Mouse (Mus musculus) embryonic fibroblast, embryonic 13.5 days (primary cell): ENCODE measurements around the gene Hoxb1.

Source experiments
- CTCF ChIP-seq: IDR thresholded peaks from 2 replicates; pipeline ENCODE4 v1.5.1; 2011; ENCODE audit warnings: mild to moderate bottlenecking, control low read depth, low read length, moderate library complexity, borderline replicate concordance; ENCODE audit not compliant: insufficient read depth
- POLR2A ChIP-seq: IDR thresholded peaks from 2 replicates; pipeline ENCODE4 v1.6.1; 2011; ENCODE audit warnings: low read depth, mild to moderate bottlenecking, control low read depth, low read length, moderate library complexity

DNA sequence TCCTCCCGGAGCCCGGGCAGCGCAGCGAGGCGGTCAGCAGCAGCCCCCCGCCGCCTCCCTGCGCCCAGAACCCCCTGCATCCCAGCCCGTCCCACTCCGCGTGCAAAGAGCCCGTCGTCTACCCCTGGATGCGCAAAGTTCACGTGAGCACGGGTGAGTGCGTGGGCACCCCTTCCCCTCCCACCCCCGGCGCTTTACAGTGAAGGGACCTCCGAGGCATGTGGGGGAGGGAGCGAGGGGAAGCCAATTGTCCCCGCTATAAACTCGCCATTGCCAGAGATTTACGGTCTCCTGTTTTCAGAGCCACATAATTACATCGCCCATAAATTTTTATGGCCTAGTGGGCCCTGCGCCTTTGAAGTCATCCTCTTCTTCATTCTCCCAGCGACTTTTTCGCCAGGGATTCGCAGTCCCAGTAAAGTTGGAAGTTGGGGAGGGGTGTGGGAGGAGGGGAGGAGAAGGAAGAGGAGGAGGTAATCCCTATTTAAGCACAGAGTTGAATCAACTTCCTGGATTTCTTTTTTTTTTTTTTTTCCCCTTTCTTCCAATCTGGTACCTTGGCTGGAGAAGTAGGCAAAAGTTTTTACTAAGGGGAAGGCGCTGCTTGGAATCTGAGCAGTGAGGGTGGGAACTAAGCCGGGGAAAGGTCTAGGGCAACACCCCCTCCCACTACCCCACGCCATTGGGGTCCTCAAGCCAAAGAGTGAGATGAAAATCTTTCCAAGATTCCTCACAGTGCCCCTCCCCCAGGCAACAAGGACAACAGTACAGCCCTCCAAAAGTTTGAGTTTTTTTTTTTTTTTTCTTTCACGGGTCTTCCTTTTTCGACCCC is 46.3 kb upstream of the Hoxb1 start:
- peak; percentile 46 for TF ChIP-seq POLR2A
- no peak for TF ChIP-seq CTCF
